Mouse (Mus musculus): Measurements from ENCODE around the gene Ppdpf. TPM values are rescaled to one million over a fixed set of nuclear protein-coding genes. Genes with fewer than 3 reads are reported as not detected.

Gene Ppdpf
- polyA plus RNA-seq, 1 experiment, result 106 TPM

DNA sequence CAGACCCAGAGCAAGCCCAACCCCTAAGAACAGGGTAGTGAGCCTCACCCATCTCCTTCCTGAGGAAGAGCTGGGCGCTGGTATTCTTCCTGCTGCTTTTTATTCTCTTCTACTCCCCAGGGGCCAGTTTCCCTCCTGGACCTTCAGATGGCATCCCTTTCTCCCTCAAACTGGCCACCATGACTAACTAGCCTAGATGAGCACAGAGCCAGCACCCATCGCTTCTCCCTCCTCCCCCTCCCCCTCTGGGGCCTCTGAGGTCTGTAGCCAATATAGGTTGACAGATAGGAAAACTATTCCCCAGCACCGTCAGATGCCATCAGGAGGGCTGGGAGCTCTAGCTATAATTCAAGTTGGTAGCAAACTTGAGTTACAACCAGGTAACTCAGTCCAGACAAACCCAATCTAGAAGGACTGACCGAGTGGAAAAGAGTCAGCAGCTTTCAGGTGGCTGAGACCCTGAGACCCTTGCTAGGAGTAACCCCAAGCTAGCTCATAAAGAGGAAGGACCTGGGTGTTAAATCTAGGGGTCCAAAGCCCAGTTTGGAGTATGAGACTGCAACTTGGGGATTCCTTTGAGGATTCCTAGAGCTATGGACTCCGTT lies 31.9 kb downstream of the Ppdpf start:
- DNase-seq (ENCODE audit: low read depth), result no peak

GRCm38 (mm10) chr2:181219538-181220216 lies 32.6 kb downstream of the Ppdpf start, which contains the start of gene Fndc11:
TSS of gene Fndc11 (plus strand) at chr2:181220013.
- DNase-seq (ENCODE audit: low read depth), result no peak

GRCm38 (mm10) chr2:181220361-181220760 lies 33.3 kb downstream of the Ppdpf start:
- no peak for DNase-seq (ENCODE audit: low read depth)

DNA sequence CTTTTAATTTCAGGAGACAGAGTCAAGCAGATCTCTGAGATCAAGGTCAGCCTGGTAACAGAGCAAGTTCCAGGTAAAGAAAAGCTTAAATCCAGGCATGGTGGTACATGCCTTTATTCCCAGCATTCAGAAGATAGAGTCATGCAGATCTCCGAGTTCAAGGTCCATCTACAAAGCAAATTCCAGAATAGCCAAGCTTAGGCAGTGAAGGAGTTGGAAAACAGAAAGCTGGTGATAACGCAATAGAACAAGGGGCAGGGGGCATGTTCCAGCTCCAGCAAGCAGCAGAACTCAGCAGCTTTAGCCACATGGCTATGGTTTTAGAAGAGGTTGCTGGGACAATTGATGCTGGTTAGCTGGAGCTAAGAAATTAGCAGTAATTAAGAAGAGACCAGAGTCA lies 37.9 kb downstream of the Ppdpf start:
- no peak for DNase-seq (ENCODE audit: low read depth)

DNA sequence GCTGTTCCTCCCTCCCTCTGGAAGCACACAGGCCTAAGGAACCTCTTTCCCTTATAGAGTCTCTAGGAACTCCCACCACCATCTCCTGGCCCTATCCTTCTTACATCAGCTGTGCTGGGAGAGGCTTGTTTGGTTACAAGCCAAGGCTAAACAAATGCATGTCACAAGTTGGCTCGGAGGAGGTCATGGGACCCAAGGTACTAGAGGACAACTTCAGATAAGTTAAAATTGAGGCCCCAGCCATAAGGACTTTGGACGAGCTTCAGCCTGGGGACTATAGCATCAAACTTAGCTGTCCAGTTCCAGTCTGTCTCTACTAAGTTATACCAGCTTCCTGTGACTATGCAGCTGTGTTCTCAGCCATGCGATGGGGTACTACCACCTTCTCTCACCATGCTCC lies 40.1 kb downstream of the Ppdpf start:
- no peak for DNase-seq (ENCODE audit: low read depth)

GRCm38 (mm10) chr2:181228335-181228734 lies 41.3 kb downstream of the Ppdpf start:
- DNase-seq (ENCODE audit: low read depth), result no peak

- DNase-seq (ENCODE audit: low read depth), result no peak
These were observed 44.1 kb downstream of the Ppdpf start for GRCm38 (mm10) chr2:181231171-181231570.

- DNase-seq (ENCODE audit: low read depth), result no peak
These were observed 46.4 kb downstream of the Ppdpf start for GRCm38 (mm10) chr2:181233443-181233842.

DNA sequence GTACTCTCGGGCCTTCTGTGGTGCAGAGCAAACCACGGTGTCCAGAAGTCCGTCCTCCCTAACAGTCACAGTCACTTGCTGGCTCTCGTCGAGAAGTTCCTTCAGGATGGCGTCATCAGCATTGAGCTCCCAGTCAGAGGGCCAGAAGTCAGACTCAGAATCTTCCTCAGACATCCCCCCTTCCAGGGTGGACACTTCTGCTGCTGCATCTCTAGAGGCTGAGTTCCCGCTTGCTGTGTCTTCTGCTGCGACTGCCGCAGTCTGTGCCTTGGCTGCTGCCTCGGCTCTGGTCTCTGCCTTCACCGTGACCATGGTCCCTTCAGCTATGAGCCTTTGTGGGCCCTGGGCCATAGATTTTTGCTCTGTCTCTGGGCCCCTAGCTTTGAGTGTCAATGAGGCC lies 47.6 kb downstream of the Ppdpf start:
- DNase-seq (ENCODE audit: low read depth), result no peak

DNA sequence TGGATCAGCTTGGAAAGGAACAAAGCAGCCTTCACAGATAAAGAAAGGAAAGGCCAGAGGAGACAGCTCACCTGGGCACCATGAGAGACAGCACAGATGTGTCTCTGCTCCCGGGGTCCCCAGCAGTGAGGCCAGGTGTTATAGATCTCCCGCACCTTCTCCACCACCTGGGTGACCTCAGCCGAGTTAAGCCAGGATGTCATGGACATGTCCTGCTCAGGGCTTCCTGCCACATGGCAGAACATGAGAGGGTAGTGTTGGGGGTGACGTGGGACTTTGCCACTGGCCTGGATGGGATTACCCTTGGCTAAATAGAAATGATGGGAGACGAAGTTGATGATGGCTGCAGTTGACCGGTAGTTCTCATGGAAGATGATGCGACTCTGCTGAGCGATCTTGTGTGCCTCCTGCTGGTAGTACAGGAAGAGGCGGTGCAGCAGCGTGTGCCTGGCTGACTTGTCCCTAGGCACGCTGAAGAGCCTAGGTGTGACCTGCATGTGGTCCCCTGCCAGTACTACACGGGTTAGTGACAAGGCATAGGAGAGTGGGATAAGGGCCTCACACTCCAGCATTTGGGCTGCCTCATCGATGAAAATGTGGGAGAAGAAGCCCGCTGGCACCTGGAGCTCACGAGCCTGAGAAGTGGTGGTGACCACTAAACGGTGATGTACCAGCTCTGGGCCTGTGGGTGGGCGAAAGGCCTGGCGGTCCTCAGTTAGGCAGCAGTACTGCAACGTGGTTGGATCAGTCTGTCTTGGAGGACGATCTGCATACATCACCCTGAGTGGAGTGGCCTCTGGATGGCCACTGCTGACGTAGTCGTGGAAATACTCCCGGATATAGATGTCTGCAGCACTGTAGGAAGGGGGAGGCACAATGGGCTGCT lies 48.9 kb downstream of the Ppdpf start:
- DNase-seq (ENCODE audit: low read depth), result no peak

GRCm38 (mm10) chr2:181237251-181238014 lies 50.4 kb downstream of the Ppdpf start:
- no peak for DNase-seq (ENCODE audit: low read depth)

GRCm38 (mm10) chr2:181238091-181238610 lies 51.1 kb downstream of the Ppdpf start:
- no peak for DNase-seq (ENCODE audit: low read depth)

Other genes starting within 250 kb of the Ppdpf start
- 28.8 and 29.0 TPM in 2 replicates for gene Nkain4, start 232.5 kb upstream of the Ppdpf start, polyA plus RNA-seq (2012; rRNA removed)
- 85.3 and 109 TPM in 2 replicates for gene Arfgap1, start 220.0 kb upstream of the Ppdpf start, polyA plus RNA-seq (2012; rRNA removed)
- gene Col20a1, start 200.7 kb upstream of the Ppdpf start, polyA plus RNA-seq (2012; rRNA removed), result 1.4 and 1.5 TPM in 2 replicates
- gene Chrna4, start 143.7 kb upstream of the Ppdpf start, polyA plus RNA-seq (2012; rRNA removed), result 0.07 and 0.15 TPM in 2 replicates
- gene Kcnq2, start 51.9 kb upstream of the Ppdpf start, polyA plus RNA-seq (2012; rRNA removed), result 0.07 and 0.13 TPM in 2 replicates
- 0.78 TPM in 1 of 2 replicates, not detected in the other for gene Eef1a2, start 30.2 kb upstream of the Ppdpf start, polyA plus RNA-seq (2012; rRNA removed)
- gene Ptk6, start 15.5 kb downstream of the Ppdpf start, polyA plus RNA-seq (2012; rRNA removed), result 0.05 and 0.10 TPM in 2 replicates
- 0.81 and 1.2 TPM in 2 replicates for gene Srms, start 25.9 kb downstream of the Ppdpf start, polyA plus RNA-seq (2012; rRNA removed)
- gene Fndc11, start 32.8 kb downstream of the Ppdpf start, polyA plus RNA-seq (2012; rRNA removed), result 1.8 and 2.7 TPM in 2 replicates
- gene Helz2, start 54.8 kb downstream of the Ppdpf start, polyA plus RNA-seq (2012; rRNA removed), result 12.1 and 15.8 TPM in 2 replicates
- gene Gmeb2, start 100.8 kb downstream of the Ppdpf start, polyA plus RNA-seq (2012; rRNA removed), result 13.5 and 14.6 TPM in 2 replicates
- gene Stmn3, start 127.3 kb downstream of the Ppdpf start, polyA plus RNA-seq (2012; rRNA removed), result 0.12 and 0.14 TPM in 2 replicates
- gene Rtel1, start 132.5 kb downstream of the Ppdpf start, polyA plus RNA-seq (2012; rRNA removed), result 43.5 and 57.6 TPM in 2 replicates
- 35.0 and 35.7 TPM in 2 replicates for gene Zgpat, start 177.7 kb downstream of the Ppdpf start, polyA plus RNA-seq (2012; rRNA removed)
- 33.4 and 37.9 TPM in 2 replicates for gene Arfrp1, start 178.2 kb downstream of the Ppdpf start, polyA plus RNA-seq (2012; rRNA removed)
- 38.2 and 50.2 TPM in 2 replicates for gene Lime1, start 192.8 kb downstream of the Ppdpf start, polyA plus RNA-seq (2012; rRNA removed)